Mouse (Mus musculus) hindbrain, embryonic 14.5 days (tissue): ENCODE data around the gene Clptm1l. TPM values are rescaled to one million over a fixed set of nuclear protein-coding genes. Genes with fewer than 3 reads are reported as not detected.

Experiments
- ATAC-seq: fragments of 200-750 bp; cut with Nextera tagmentation; 2 replicates; pipeline ENCODE4 v1.8.0; 2017; ENCODE audit warnings: moderate number of reproducible peaks, mild to moderate bottlenecking, moderate TSS enrichment, moderate library complexity; ENCODE audit not compliant: low FRiP score
- DNase-seq: peaks from one replicate; pipeline ENCODE4 v3.0.0-alpha.2; 2015; ENCODE audit warnings: low spot score
- H3K27ac ChIP-seq: fragments of 300-500 bp; sonication (generic); 2 replicates; pipeline ENCODE4 v1.5.1; 2014; ENCODE audit warnings: mild to moderate bottlenecking, moderate library complexity
- H3K27me3 ChIP-seq: fragments of 300-500 bp; sonication (generic); 2 replicates; pipeline ENCODE4 v1.6.1; 2014; ENCODE audit warnings: mild to moderate bottlenecking, low read length, mixed read lengths; ENCODE audit not compliant: control insufficient read depth, insufficient read depth
- H3K36me3 ChIP-seq: fragments of 300-500 bp; sonication (generic); replicated peaks from 2 replicates; pipeline ENCODE4 v1.6.1; 2014; ENCODE audit not compliant: control insufficient read depth, insufficient read depth
- H3K4me1 ChIP-seq: fragments of 300-500 bp; sonication (generic); replicated peaks from 2 replicates; pipeline ENCODE4 v1.6.1; 2014; ENCODE audit warnings: antibody characterized with exemption, low read length, mixed read lengths; ENCODE audit not compliant: control insufficient read depth, insufficient read depth
- H3K4me2 ChIP-seq: fragments of 300-500 bp; sonication (generic); replicated peaks from 2 replicates; pipeline ENCODE4 v1.6.1; 2014; ENCODE audit warnings: mild to moderate bottlenecking, moderate library complexity
- H3K4me3 ChIP-seq: fragments of 300-500 bp; sonication (generic); replicated peaks from 2 replicates; pipeline ENCODE4 v1.5.1; 2014; ENCODE audit warnings: mild to moderate bottlenecking, low read length
- H3K9ac ChIP-seq: fragments of 300-500 bp; sonication (generic); 2 replicates; pipeline ENCODE4 v1.6.1; 2014
- H3K9me3 ChIP-seq: fragments of 300-500 bp; sonication (generic); 2 replicates; pipeline ENCODE4 v1.6.1; 2016; ENCODE audit warnings: low read length; ENCODE audit not compliant: control insufficient read depth
- WGBS: fragments of 180-500 bp; shearing (Covaris S2); extraction: QIAGEN DNeasy Blood & Tissue Kit; methylation state at CpG from one replicate; pipeline ENCODE4 v1.1.7; 2014; 5-methylcytosine and 5-hydroxymethylcytosine counted together
- polyA plus RNA-seq: library from polyadenylated mRNA; unstranded; fragments of >200 nt; fragmentation: Nextera tagmentation; extraction: Ambion mirVana; gene quantifications from 2 replicates; pipeline ENCODE4 v1.2.1, GENCODE M21; 2014

Clptm1l gene
- 147 and 157 TPM in 2 replicates for polyA plus RNA-seq

DNA sequence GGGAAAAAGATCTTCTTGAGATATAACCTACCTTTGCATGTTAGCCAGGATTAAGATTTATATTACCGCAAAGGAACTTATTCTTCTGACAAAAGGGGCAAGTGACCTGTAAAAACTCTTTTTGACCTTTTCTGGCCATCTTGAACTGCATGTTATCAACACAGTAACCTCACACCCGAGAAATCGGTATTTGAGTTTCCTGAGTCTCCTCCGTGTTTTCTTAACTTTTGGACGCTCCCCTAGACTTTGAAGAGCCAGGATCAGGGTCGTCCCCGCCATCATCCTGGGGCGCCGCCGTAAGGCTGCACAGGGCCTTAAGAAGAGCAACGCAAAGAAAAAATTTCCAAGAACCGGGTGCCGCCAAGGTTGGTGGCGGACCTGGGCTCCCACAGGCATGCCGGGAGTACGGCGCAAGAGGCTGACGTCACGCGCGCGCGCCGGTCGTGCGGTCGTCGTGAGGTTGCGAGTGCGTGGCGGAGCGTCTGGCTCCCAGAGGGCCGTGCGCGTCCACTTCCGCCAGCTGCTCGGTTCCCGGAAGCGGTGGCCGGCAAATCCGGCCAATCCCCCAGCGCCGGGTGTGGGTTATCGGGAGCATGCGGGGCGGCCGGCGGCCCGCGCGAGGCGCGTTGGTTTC lies at the start of gene Clptm1l:
TSS of gene Clptm1l (plus strand) at position 485 of the 634 bp plus-strand sequence.
- H3K4me1 ChIP-seq: peaks cover 17% of the 10 kb centered on the region
- H3K9ac ChIP-seq: peak within 1 kb of the TSS; percentile 88
- DNase-seq (peak; percentile 99), ATAC-seq (peak; percentile 98)
- WGBS: under 1% methylated on average over 53 of the region's 53 CpGs
- peaks cover 4% of the 10 kb centered on the region; the same call in 1 of the 2 replicates for H3K27me3 ChIP-seq
- peaks cover 28% of the 10 kb centered on the region for H3K36me3 ChIP-seq
- H3K27ac ChIP-seq: peak within 1 kb of the TSS; percentile 74
- no peaks in the 10 kb centered on the region for H3K9me3 ChIP-seq
- peak within 1 kb of the TSS; percentile 95 for H3K4me2 ChIP-seq
- H3K4me3 ChIP-seq: peak within 1 kb of the TSS; percentile 94

DNA sequence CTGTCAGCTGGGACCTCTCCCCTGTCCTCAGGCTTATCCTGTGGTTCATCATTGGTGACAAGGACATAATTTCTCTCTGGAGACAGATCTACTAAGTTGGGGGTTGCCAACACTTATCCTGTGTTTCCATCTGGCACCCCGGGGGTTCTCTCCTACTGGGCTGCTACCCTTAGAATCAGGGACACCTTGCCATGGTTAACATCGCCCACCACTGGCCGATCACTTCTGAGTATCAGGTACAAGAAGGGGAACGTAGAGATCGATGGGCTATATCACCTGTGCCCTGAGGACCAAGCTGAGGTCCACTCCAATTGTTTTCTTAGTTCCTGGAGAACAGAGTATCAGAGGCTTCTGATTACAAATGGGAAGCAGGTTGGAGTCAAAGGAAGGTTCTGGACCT lies 39.6 kb upstream of the Clptm1l start:
- no peak for ATAC-seq
- H3K27ac ChIP-seq: no peak overlapping the region
- DNase-seq: no peak
- H3K4me2 ChIP-seq: no peak overlapping the region
- no peaks in the 10 kb centered on the region for H3K4me1 ChIP-seq
- no peak overlapping the region for H3K4me3 ChIP-seq
- no peak overlapping the region for H3K9ac ChIP-seq
- no peaks in the 10 kb centered on the region for H3K9me3 ChIP-seq
- no peaks in the 10 kb centered on the region for H3K36me3 ChIP-seq
- no peaks in the 10 kb centered on the region; the same call in 1 of the 2 replicates for H3K27me3 ChIP-seq
- 91% methylated on average over 5 of the region's 5 CpGs for WGBS

DNA sequence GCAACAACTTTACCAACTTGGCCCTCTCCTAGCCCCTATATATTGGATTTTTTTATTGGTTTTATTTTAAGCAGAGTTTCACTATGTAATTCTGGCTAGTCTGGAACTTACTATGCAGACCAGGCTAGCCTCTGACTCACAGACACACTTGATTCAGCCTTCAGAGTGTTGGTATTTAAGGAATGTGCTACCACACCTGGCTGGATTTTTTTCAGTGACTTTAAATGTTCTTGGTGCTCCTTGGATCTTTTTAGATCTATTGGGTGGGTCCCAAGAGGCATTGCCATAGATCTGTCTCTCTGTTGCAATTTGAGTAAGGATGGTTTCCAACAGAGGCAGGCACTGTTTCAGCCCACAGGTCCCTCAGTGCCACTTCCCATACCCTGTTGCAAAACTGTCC lies 28.8 kb upstream of the Clptm1l start:
- Histone ChIP-seq H3K4me2 (no peak overlapping the region), H3K36me3 (no peaks in the 10 kb centered on the region), H3K4me3 (no peak overlapping the region), H3K9me3 (no peaks in the 10 kb centered on the region), H3K27me3 (no peaks in the 10 kb centered on the region), H3K4me1 (no peaks in the 10 kb centered on the region), H3K9ac (no peak overlapping the region), H3K27ac (no peak overlapping the region)
- ATAC-seq (no peak), DNase-seq (no peak)

DNA sequence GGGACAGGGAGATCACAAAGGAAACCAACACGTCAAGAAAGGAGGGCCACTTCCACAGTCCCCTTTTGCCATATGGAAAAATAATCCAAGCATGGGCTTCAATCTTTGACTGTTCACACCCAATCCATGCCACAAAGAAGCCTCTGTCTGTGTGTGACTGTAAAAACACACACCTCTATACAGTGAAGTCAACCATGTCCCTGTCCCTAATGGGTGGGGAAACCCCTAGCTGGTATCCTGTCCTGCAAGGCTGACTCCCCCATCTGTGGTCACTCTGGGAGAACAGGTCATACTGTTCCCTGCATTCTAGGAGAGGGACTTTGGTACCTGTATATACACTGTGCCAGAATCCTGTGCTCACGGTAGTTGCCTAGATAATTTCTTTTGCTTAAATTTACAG lies 26.5 kb upstream of the Clptm1l start:
- H3K9ac ChIP-seq: no peak overlapping the region
- no peak for ATAC-seq
- WGBS: 85% methylated on average over 2 of the region's 2 CpGs
- H3K27ac ChIP-seq: no peak overlapping the region
- no peaks in the 10 kb centered on the region for H3K9me3 ChIP-seq
- no peak overlapping the region for H3K4me2 ChIP-seq
- no peaks in the 10 kb centered on the region for H3K4me1 ChIP-seq
- no peaks in the 10 kb centered on the region for H3K27me3 ChIP-seq
- no peak overlapping the region for H3K4me3 ChIP-seq
- no peaks in the 10 kb centered on the region for H3K36me3 ChIP-seq
- no peak for DNase-seq

DNA sequence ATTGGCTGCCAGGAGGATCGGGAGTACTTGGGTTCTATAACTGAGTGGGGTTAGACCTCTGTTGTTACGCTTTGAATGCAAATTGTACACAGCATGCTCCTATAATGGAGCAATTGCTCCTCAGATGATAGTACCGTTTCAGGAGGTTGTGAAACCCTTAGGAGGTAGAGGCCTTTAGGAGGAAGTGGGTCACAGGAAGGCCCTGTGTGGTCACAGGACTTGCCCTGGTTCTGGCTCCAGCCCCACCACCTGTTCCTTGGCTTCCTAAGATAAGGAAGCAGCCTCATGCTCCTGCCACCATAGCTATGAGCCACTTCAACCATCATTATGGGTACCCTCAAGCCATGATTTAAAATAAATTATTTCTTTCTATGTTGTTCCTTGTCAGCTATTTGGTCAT lies 12.3 kb upstream of the Clptm1l start:
- ATAC-seq (no peak), DNase-seq (no peak)
- no peaks in the 10 kb centered on the region for H3K27me3 ChIP-seq
- no peak overlapping the region for H3K4me3 ChIP-seq
- H3K4me2 ChIP-seq: no peak overlapping the region
- no peak overlapping the region for H3K27ac ChIP-seq
- no peaks in the 10 kb centered on the region for H3K36me3 ChIP-seq
- no peak overlapping the region for H3K9ac ChIP-seq
- 88% methylated on average over 3 of the region's 3 CpGs for WGBS
- no peaks in the 10 kb centered on the region for H3K4me1 ChIP-seq
- H3K9me3 ChIP-seq: no peaks in the 10 kb centered on the region

DNA sequence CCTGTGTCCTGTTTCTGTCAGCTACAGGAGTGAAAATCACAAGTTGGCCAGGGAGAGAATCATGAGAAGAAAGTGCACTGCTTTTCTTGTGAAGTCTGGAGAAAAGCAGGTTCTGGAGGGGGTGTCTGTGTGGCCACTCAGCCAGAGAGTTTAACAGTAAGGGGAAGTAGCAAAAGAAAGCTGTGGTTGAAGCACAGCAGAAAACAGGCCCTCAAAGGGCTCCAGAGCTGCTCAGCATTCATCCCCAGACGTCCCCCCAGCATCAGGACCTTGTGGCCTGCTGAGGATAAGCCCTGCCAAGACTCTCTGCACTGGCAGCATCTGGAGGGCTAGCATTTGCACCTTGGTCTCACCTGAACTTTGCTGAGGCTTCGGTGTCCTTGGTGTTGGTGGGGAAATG lies 11.3 kb upstream of the Clptm1l start:
- H3K27ac ChIP-seq: no peak overlapping the region
- DNase-seq (no peak), ATAC-seq (no peak)
- no peak overlapping the region for H3K4me2 ChIP-seq
- no peak overlapping the region for H3K4me3 ChIP-seq
- H3K4me1 ChIP-seq: no peaks in the 10 kb centered on the region
- no peak overlapping the region for H3K9ac ChIP-seq
- no peaks in the 10 kb centered on the region for H3K36me3 ChIP-seq
- H3K9me3 ChIP-seq: no peaks in the 10 kb centered on the region
- WGBS: 39% methylated on average over 2 of the region's 2 CpGs
- no peaks in the 10 kb centered on the region for H3K27me3 ChIP-seq

DNA sequence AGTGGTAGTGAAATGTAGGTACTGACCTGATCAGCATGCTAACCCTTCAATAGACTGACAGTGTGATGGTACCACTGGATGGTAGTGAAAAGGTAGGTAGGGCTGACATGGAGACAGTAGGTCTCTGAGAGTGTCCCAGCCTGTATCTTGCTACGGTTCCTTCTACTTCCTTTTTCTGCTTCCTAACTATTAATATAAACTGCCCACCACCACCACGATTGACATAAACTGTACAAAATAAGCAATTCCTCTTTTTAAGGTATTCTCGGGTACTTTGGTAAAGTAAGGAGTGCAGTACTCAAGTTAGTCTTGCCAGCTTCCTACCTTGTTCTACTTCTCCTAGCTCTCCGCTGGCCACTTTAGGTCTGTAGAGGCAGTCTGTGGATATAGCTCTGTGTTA lies 7.5 kb upstream of the Clptm1l start:
- no peaks in the 10 kb centered on the region for H3K36me3 ChIP-seq
- WGBS: 80% methylated on average over 4 of the region's 4 CpGs
- DNase-seq (no peak), ATAC-seq (no peak)
- no peak overlapping the region for H3K4me2 ChIP-seq
- no peak overlapping the region for H3K27ac ChIP-seq
- H3K4me3 ChIP-seq: no peak overlapping the region
- no peak overlapping the region for H3K9ac ChIP-seq
- peaks cover 4% of the 10 kb centered on the region; the same call in 1 of the 2 replicates for H3K27me3 ChIP-seq
- H3K9me3 ChIP-seq: no peaks in the 10 kb centered on the region
- H3K4me1 ChIP-seq: no peaks in the 10 kb centered on the region

DNA sequence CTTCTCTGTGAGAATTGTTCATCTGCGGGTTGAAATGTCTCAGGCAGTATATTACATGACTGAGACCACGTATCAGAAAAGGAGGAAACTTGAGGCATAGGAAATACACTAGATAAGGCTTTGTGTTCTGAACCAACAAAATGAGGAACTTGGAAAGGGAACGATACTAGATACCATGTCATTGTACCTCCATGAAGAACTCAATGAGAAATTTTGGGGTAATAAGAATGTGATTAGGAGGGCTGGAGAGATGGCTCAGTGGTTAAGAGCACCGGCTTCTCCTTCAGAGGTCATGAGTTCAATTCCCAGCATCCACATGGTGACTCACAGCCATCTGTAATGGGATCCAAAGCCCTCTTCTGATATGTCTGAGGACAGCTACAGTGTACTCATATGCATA lies 3.6 kb upstream of the Clptm1l start:
- peaks cover 4% of the 10 kb centered on the region; the same call in 1 of the 2 replicates for H3K27me3 ChIP-seq
- DNase-seq (no peak), ATAC-seq (no peak)
- WGBS: 86% methylated on average over 4 of the region's 4 CpGs
- H3K4me2 ChIP-seq: no peak overlapping the region
- no peaks in the 10 kb centered on the region for H3K9me3 ChIP-seq
- H3K36me3 ChIP-seq: no peaks in the 10 kb centered on the region
- H3K4me3 ChIP-seq: no peak overlapping the region
- no peak overlapping the region for H3K9ac ChIP-seq
- H3K4me1 ChIP-seq: peaks cover 14% of the 10 kb centered on the region
- no peak overlapping the region for H3K27ac ChIP-seq

DNA sequence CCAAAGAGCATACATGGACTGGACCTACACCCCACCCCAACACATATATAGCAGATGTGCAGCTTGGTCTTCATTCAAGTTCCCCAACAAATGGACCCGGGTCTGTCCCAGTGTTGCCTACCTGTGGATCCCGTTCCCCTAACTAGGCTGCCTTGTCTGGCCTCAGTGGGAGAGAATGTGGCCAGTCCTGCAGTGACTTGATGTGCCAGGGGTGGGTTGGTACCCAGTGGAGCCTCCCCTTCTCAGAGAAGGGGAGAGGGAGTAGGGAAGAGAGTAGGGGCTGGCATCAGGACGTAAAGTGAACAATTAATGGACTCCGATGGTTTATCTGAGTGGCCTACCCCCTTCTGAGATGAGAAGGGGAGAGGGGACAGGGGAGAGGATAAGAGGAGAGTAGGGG lies 760 bp upstream of the Clptm1l start:
- DNase-seq: no peak
- H3K27me3 ChIP-seq: peaks cover 4% of the 10 kb centered on the region; the same call in 1 of the 2 replicates
- peaks cover 22% of the 10 kb centered on the region for H3K36me3 ChIP-seq
- 66% methylated on average over 4 of the region's 4 CpGs for WGBS
- no peak overlapping the region; the same call in 1 of the 2 replicates for H3K27ac ChIP-seq
- no peaks in the 10 kb centered on the region for H3K9me3 ChIP-seq
- ATAC-seq: no peak
- peak overlapping the region; percentile 94 for H3K4me3 ChIP-seq
- H3K9ac ChIP-seq: peak overlapping the region; percentile 88
- peak overlapping the region; percentile 95 for H3K4me2 ChIP-seq
- peaks cover 17% of the 10 kb centered on the region for H3K4me1 ChIP-seq
